Mouse (Mus musculus): Measurements from ENCODE around the gene Atp2b1. TPM values are rescaled to one million over a fixed set of nuclear protein-coding genes. Genes with fewer than 3 reads are reported as not detected.

Atp2b1 gene
- polyA plus RNA-seq, 1 experiment from 2014 or later: 296 TPM

GRCm38 (mm10) chr10:98913610-98913960 is 621 bp upstream of the Atp2b1 start:
- Histone ChIP-seq H3K9ac (peak overlapping the region; percentile 95), H3K9me3 (ENCODE audit: control insufficient read depth, low read length) (no peaks in the 10 kb centered on the region), H3K36me3 (replicated peaks; ENCODE audit: control insufficient read depth, insufficient read depth) (no peaks in the 10 kb centered on the region), H3K27me3 (ENCODE audit: control insufficient read depth, insufficient read depth, low read length) (no peaks in the 10 kb centered on the region), H3K4me2 (replicated peaks) (peak overlapping the region; percentile 66), H3K4me1 (replicated peaks; ENCODE audit: control insufficient read depth, insufficient read depth, low read length) (peaks cover 13% of the 10 kb centered on the region), H3K4me3 (replicated peaks; ENCODE audit: low read length) (peak overlapping the region; percentile 97), H3K27ac (peak overlapping the region; percentile 100)
- WGBS: 1% methylated on average over 19 of the region's 19 CpGs
- ATAC-seq (ENCODE audit: low FRiP score) (no peak), DNase-seq (ENCODE audit: low spot score) (no peak)

DNA sequence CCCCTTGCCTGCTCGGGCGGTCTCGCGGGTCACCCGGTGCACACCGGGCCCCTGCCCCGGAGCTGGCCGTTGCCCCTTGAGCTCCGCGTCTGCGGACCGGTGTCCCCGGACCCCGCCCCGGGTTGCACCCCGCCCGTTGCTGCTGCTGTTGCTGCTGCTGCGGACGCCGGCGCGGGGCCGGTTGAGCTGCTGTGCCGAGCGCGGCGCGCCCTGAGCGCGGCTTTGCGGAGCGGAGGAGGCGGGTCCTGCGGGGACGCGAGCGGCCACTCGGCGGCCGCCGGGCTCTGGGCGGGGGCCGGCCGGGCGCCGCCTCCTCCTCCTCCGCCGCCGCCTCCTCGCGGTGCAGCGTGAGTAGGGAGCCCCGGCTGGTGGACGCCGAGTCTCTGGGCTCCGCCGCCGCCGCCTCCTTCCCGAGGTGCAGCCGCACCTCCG is 620 bp downstream of the Atp2b1 start:
- under 1% methylated on average over 37 of the region's 62 CpGs for WGBS
- peak overlapping the region; percentile 77 for H3K4me2 ChIP-seq (replicated peaks)
- no peaks in the 10 kb centered on the region for H3K36me3 ChIP-seq (replicated peaks; ENCODE audit: control insufficient read depth, insufficient read depth)
- H3K4me3 ChIP-seq (replicated peaks; ENCODE audit: low read length): peak overlapping the region; percentile 97
- H3K4me1 ChIP-seq (replicated peaks; ENCODE audit: control insufficient read depth, insufficient read depth, low read length): peaks cover 13% of the 10 kb centered on the region
- DNase-seq (ENCODE audit: low spot score) (peak; percentile 79), ATAC-seq (ENCODE audit: low FRiP score) (peak; percentile 79)
- H3K9ac ChIP-seq: peak overlapping the region; percentile 95
- no peaks in the 10 kb centered on the region for H3K27me3 ChIP-seq (ENCODE audit: control insufficient read depth, insufficient read depth, low read length)
- peak overlapping the region; percentile 100 for H3K27ac ChIP-seq
- no peaks in the 10 kb centered on the region for H3K9me3 ChIP-seq (ENCODE audit: control insufficient read depth, low read length)

DNA sequence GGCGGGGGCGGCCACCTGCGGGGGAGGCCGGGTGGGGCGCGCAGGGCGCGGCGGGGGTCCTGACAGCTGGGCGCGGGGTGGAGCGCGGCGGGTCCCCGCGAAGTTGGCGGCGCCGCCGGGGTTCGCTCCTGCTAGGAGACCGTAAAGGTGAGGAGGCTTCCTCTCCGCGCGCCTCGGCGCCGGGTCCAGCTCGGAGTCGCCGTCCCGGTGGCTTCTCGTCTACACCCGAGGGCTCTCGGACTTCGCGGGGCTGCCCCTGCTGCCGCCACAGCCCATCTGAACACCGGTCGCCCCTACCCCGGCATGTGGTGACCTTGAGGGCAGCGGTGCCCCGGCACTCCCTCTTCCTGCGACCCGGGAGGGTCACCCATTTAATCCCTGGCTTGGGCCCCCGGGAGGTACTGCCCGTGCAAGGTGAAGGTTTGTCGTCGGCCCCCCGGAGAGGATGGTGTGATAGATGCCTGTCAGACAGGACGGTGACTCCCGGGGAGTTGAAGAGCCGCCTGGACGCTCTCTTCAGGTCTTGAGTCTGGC is 1.3 kb downstream of the Atp2b1 start:
- Histone ChIP-seq H3K27me3 (ENCODE audit: control insufficient read depth, insufficient read depth, low read length) (no peaks in the 10 kb centered on the region), H3K36me3 (replicated peaks; ENCODE audit: control insufficient read depth, insufficient read depth) (no peaks in the 10 kb centered on the region)

DNA sequence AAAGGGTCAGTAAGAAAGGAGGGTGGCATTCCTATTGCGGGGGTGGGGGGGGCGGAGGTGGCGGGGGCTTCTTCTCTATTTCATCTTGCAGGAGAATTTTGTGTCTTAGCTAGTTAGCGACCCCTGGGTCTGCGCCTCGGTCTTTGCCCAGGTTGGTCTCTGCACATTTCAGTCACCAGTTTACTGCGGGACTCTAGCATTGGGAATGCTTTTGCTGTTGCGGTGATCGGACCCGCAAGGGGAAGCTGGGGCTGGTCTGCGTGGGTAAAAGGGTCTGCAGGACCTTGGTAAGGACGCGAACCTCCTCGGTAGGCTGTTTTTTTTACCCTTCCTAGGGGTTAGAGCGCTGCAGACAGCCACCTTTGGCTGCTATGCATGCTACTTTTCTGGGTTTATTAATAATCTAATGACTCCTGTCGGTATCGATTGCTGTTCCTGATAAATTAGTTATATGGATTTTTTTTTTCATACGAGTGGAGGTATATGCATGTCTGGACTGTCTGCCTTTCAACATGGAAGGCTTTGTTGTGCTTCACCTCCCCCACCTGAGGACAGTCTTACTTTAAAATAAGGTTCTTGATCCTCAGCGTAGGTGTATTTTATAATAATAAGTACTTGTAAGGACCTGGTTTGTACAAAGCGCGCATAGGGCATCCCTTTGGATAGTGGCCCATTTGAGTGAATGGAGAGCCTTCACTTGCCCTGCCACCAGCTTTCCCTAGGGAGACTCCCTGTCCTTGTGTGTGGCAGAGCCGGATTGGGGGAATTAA is 2.0 kb downstream of the Atp2b1 start:
- DNase-seq (ENCODE audit: low spot score) (peak; percentile 57), ATAC-seq (ENCODE audit: low FRiP score) (no peak)
- peak overlapping the region; percentile 77 for H3K4me2 ChIP-seq (replicated peaks)
- H3K9ac ChIP-seq: peak overlapping the region; percentile 95
- peak overlapping the region; percentile 100 for H3K27ac ChIP-seq
- no peaks in the 10 kb centered on the region for H3K9me3 ChIP-seq (ENCODE audit: control insufficient read depth, low read length)
- no peaks in the 10 kb centered on the region for H3K36me3 ChIP-seq (replicated peaks; ENCODE audit: control insufficient read depth, insufficient read depth)
- WGBS: 6% methylated on average over 22 of the region's 22 CpGs
- H3K4me3 ChIP-seq (replicated peaks; ENCODE audit: low read length): peak overlapping the region; percentile 97
- peaks cover 20% of the 10 kb centered on the region for H3K4me1 ChIP-seq (replicated peaks; ENCODE audit: control insufficient read depth, insufficient read depth, low read length)
- H3K27me3 ChIP-seq (ENCODE audit: control insufficient read depth, insufficient read depth, low read length): no peaks in the 10 kb centered on the region

More for the DNA sequence above, 1.3 kb downstream of the Atp2b1 start:
- no peaks in the 10 kb centered on the region for H3K9me3 ChIP-seq (ENCODE audit: control insufficient read depth, low read length)
- peak overlapping the region; percentile 100 for H3K27ac ChIP-seq
- peak overlapping the region; percentile 77 for H3K4me2 ChIP-seq (replicated peaks)
- H3K9ac ChIP-seq: peak overlapping the region; percentile 95
- DNase-seq (ENCODE audit: low spot score) (no peak), ATAC-seq (ENCODE audit: low FRiP score) (no peak)
- H3K4me1 ChIP-seq (replicated peaks; ENCODE audit: control insufficient read depth, insufficient read depth, low read length): peaks cover 17% of the 10 kb centered on the region
- peak overlapping the region; percentile 97 for H3K4me3 ChIP-seq (replicated peaks; ENCODE audit: low read length)
- WGBS: under 1% methylated on average over 31 of the region's 54 CpGs

- Histone ChIP-seq H3K9ac (peak overlapping the region; percentile 95), H3K4me3 (replicated peaks; ENCODE audit: low read length) (peak overlapping the region; percentile 97), H3K36me3 (replicated peaks; ENCODE audit: control insufficient read depth, insufficient read depth) (no peaks in the 10 kb centered on the region), H3K27me3 (ENCODE audit: control insufficient read depth, insufficient read depth, low read length) (no peaks in the 10 kb centered on the region), H3K27ac (peak overlapping the region; percentile 100), H3K9me3 (ENCODE audit: control insufficient read depth, low read length) (no peaks in the 10 kb centered on the region), H3K4me1 (replicated peaks; ENCODE audit: control insufficient read depth, insufficient read depth, low read length) (peaks cover 23% of the 10 kb centered on the region), H3K4me2 (replicated peaks) (peak overlapping the region; percentile 77)
- no peak for DNase-seq (ENCODE audit: low spot score)
- 72% methylated on average over 10 of the region's 10 CpGs for WGBS
- ATAC-seq (ENCODE audit: low FRiP score): no peak
Measured at GRCm38 (mm10) chr10:98916781-98917340, 2.7 kb downstream of the Atp2b1 start.

DNA sequence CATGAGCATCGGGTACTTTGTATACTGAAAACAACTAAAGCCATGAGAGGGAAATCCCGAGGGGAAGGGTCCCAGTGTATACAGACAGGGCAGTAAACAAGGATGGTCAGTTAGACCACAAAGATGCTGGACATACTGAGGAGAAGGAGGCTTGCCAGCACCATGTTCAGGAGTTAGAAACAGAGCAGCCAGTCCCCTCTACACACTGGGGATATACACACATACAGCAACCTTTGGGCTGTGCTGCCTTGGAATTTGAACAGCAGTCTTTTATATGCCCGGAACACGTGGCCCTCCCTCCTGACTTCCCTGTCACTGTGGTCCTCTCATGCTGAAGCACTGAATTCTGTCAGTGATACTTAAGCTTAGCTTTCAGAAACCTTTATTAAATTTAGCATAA is 10.9 kb downstream of the Atp2b1 start:
- H3K4me1 ChIP-seq (replicated peaks; ENCODE audit: control insufficient read depth, insufficient read depth, low read length): peaks cover 8% of the 10 kb centered on the region
- WGBS: 84% methylated on average over 4 of the region's 4 CpGs
- H3K27me3 ChIP-seq (ENCODE audit: control insufficient read depth, insufficient read depth, low read length): no peaks in the 10 kb centered on the region
- no peak for ATAC-seq (ENCODE audit: low FRiP score)
- no peaks in the 10 kb centered on the region for H3K36me3 ChIP-seq (replicated peaks; ENCODE audit: control insufficient read depth, insufficient read depth)
- no peak for DNase-seq (ENCODE audit: low spot score)
- H3K9ac ChIP-seq: no peak overlapping the region
- no peak overlapping the region for H3K4me3 ChIP-seq (replicated peaks; ENCODE audit: low read length)
- no peak overlapping the region for H3K4me2 ChIP-seq (replicated peaks)
- no peak overlapping the region for H3K27ac ChIP-seq
- no peaks in the 10 kb centered on the region for H3K9me3 ChIP-seq (ENCODE audit: control insufficient read depth, low read length)

GRCm38 (mm10) chr10:98926991-98927390 is 12.8 kb downstream of the Atp2b1 start:
- H3K27me3 ChIP-seq (ENCODE audit: control insufficient read depth, insufficient read depth, low read length): no peaks in the 10 kb centered on the region
- H3K4me3 ChIP-seq (replicated peaks; ENCODE audit: low read length): no peak overlapping the region
- H3K9me3 ChIP-seq (ENCODE audit: control insufficient read depth, low read length): no peaks in the 10 kb centered on the region
- H3K4me1 ChIP-seq (replicated peaks; ENCODE audit: control insufficient read depth, insufficient read depth, low read length): no peaks in the 10 kb centered on the region; the same call in 1 of the 2 replicates
- no peaks in the 10 kb centered on the region for H3K36me3 ChIP-seq (replicated peaks; ENCODE audit: control insufficient read depth, insufficient read depth)
- no peak overlapping the region for H3K4me2 ChIP-seq (replicated peaks)
- ATAC-seq (ENCODE audit: low FRiP score) (no peak), DNase-seq (ENCODE audit: low spot score) (no peak)
- no peak overlapping the region for H3K9ac ChIP-seq
- no peak overlapping the region for H3K27ac ChIP-seq

DNA sequence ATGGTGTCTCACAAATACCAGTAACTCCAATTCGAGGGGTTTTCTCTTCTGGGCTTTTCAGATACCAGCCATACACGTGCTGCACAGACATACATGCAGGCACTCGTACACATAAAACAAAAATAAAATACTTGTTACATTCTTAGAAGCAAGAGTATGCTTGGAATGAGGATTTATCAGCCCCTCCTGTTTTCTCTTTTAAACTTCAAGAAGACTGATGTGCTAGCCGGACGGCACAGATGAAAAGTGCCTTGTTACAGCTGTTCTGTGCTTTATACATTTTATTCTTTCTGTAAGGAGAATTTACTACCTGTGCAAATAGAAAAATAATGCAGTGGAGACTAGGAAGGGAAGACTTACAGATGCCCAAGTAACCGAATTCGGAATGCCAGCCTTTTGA is 15.2 kb downstream of the Atp2b1 start:
- Histone ChIP-seq H3K4me2 (replicated peaks) (no peak overlapping the region), H3K4me1 (replicated peaks; ENCODE audit: control insufficient read depth, insufficient read depth, low read length) (no peaks in the 10 kb centered on the region; the same call in 1 of the 2 replicates)
- 75% methylated on average over 7 of the region's 7 CpGs for WGBS

GRCm38 (mm10) chr10:98930143-98930542 is 15.9 kb downstream of the Atp2b1 start:
- ATAC-seq (ENCODE audit: low FRiP score): no peak
- H3K27ac ChIP-seq: no peak overlapping the region
- H3K4me3 ChIP-seq (replicated peaks; ENCODE audit: low read length): no peak overlapping the region
- no peaks in the 10 kb centered on the region; the same call in 1 of the 2 replicates for H3K4me1 ChIP-seq (replicated peaks; ENCODE audit: control insufficient read depth, insufficient read depth, low read length)
- no peaks in the 10 kb centered on the region for H3K27me3 ChIP-seq (ENCODE audit: control insufficient read depth, insufficient read depth, low read length)
- H3K4me2 ChIP-seq (replicated peaks): no peak overlapping the region; the same call in 1 of the 2 replicates
- H3K9ac ChIP-seq: no peak overlapping the region; the same call in 1 of the 2 replicates
- no peak for DNase-seq (ENCODE audit: low spot score)
- H3K9me3 ChIP-seq (ENCODE audit: control insufficient read depth, low read length): no peaks in the 10 kb centered on the region
- 40% methylated on average over 11 of the region's 11 CpGs for WGBS
- H3K36me3 ChIP-seq (replicated peaks; ENCODE audit: control insufficient read depth, insufficient read depth): no peaks in the 10 kb centered on the region

More for the DNA sequence above, 15.2 kb downstream of the Atp2b1 start:
- ATAC-seq (ENCODE audit: low FRiP score): no peak
- H3K4me3 ChIP-seq (replicated peaks; ENCODE audit: low read length): no peak overlapping the region
- H3K9me3 ChIP-seq (ENCODE audit: control insufficient read depth, low read length): no peaks in the 10 kb centered on the region
- DNase-seq (ENCODE audit: low spot score): no peak
- no peak overlapping the region for H3K9ac ChIP-seq
- H3K27me3 ChIP-seq (ENCODE audit: control insufficient read depth, insufficient read depth, low read length): no peaks in the 10 kb centered on the region
- H3K36me3 ChIP-seq (replicated peaks; ENCODE audit: control insufficient read depth, insufficient read depth): no peaks in the 10 kb centered on the region
- H3K27ac ChIP-seq: no peak overlapping the region

All from hindbrain, embryonic 14.5 days (tissue).